Mouse (Mus musculus) CH12.LX (cell line): ENCODE measurements at regions not wholly inside any gene's neighbourhood (a gene's known extent, or its start where the extent isn't known, plus 50 kb on each side); places are given as distances from the start of the nearest gene placed in this dataset.

ENCODE experiments used
- MAFK ChIP-seq: IDR thresholded peaks from 2 replicates; pipeline ENCODE4 v1.6.1; 2011; ENCODE audit warnings: low read length, improper control_type of control experiment; ENCODE audit not compliant: insufficient replicate concordance
- POLR2A ChIP-seq: IDR thresholded peaks from 2 replicates; pipeline ENCODE4 v1.6.1; 2011; ENCODE audit warnings: low read depth, mild to moderate bottlenecking, improper control_type of control experiment, low read length
- POLR2AphosphoS2 ChIP-seq: IDR thresholded peaks from 2 replicates; pipeline ENCODE4 v1.6.1; 2011; ENCODE audit warnings: low read depth, low read length, improper control_type of control experiment
- RAD21 ChIP-seq: IDR thresholded peaks from 2 replicates; pipeline ENCODE4 v1.6.1; 2011; ENCODE audit warnings: low read depth, mild to moderate bottlenecking, low read length, improper control_type of control experiment, moderate library complexity
- SIN3A ChIP-seq: IDR thresholded peaks from 2 replicates; pipeline ENCODE4 v1.6.1; 2012; ENCODE audit warnings: low read length, improper control_type of control experiment, inconsistent platforms
- UBTF ChIP-seq: IDR thresholded peaks from 2 replicates; pipeline ENCODE4 v1.6.1; 2012; ENCODE audit warnings: low read depth, mild to moderate bottlenecking, inconsistent platforms, low read length, improper control_type of control experiment, moderate library complexity

DNA sequence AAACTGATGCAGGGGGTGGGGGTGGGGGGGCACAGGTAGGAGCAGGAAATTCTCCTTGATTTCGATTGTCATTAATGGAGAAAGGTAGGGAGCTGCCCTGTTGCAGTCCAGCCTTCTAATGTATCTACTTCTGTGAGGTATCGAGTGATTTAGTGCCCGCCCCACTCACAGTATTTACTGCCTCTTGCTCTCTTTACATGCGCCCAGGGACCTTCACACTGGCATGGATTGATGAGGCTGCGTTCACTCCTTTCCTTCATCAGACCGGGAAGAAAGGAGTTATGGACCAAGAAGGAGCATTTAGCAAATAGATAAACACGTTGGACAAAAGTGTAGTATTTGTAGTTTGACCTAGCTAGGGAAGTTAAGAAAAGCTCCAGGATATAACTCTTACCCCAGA, 145.6 kb upstream of the Spag17 start:
- TF ChIP-seq POLR2AphosphoS2, result no peak
- no peak for TF ChIP-seq MAFK
- TF ChIP-seq RAD21, result no peak
- TF ChIP-seq POLR2A, result no peak
- TF ChIP-seq UBTF, result no peak
- no peak for TF ChIP-seq SIN3A
